Mouse (Mus musculus) gastrocnemius, postnatal 10 days (tissue): ENCODE data around the gene Slc23a4. TPM values are rescaled to one million over a fixed set of nuclear protein-coding genes. Genes with fewer than 3 reads are reported as not detected.
A peak's percentile ranks its signal among the peaks of the same experiment; 100 is the strongest.

Experiments
- DNase-seq: peaks from one replicate; pipeline ENCODE4 v3.0.0; 2021; ENCODE audit warnings: mixed read lengths
- total RNA-seq, 2 experiments: library from RNA; stranded (reverse); gene quantifications; 2 replicates each; pipeline ENCODE4 v1.2.3; 2021

Gene Slc23a4
- total RNA-seq, 2 experiments from 2014 or later = 0.19 to 0.45 TPM

- DNase-seq = no peak
Observed at GRCm38 (mm10) chr6:34954926-34955861, 33.0 kb downstream of the Slc23a4 start.

DNA sequence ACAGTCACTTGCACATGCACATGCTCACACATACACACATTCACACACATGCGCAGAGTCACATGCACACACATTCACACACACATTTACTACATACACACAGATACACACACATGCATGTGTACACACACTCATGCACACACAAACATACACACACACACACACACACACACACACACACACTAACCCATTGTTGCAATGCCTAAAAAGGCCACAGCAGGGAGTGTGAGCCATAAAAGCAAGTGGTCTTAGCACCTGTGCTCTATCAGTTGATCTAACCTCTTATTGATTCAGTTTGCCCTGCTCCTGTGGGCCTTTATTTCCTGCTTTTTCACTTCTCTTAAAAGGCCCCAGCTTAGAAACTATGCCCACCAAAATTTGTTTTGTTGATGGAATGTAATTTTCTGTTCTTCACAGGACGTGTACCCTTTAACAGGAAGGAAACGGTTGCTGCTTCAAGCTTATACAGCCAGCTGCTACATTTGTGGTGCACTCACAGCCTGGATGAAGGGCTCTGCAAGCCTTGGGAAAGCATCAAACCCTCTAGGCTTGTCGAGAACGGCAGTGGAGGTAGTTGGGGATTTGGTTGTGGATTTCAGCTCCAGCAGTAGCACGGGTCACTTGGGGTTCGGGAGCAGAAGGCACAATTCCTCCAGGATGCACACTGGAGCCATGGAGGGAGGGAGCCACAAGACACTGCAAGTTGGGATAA lies 36.1 kb downstream of the Slc23a4 start:
- no peak for DNase-seq

DNA sequence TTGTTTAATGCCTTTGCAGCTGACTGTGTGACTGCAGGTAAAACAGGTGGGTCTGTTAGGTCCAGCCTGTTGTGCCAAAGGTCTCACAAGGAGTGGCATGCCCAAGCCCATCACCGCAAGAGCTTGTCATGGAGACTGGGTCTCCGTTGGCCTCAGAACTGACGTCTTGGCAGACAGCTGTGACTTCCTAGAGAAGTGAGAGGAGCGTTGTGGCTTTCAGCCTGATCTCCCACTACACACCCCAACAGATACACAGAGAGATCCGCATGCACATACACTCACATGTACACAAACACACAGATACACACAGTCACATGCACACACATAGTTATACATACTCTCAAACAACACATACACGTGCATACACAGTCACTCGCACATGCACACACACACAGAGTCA lies 36.7 kb downstream of the Slc23a4 start:
- DNase-seq = no peak

- DNase-seq = no peak
Observed at GRCm38 (mm10) chr6:34948461-34948860, 39.7 kb downstream of the Slc23a4 start.

DNA sequence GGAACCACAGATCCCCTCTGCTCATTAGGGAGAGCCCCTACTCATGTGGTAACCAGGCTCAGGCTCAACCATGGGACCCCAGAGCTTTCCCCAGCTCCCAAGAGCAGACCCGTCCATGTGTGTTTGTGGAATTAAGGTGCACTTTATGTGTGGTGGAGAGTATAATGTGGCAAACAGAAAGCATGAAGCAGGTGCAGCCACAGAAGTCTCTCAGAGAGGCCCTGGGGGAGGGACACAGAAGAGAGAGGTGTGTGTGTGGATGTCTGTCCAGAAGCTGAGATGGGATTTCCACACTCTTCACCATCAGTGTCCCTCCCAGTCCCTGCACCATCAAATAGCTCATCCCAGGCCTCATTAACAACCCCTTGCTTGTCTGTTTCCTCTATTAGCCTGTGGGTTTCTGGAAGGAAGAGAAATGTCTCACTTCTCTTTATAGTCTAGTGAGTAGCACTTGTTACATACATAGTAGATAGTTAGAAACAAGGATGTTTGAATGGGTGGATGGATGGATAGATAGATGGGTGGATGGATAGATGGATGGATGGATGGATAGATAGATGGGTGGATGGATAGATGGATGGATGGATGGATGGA lies 41.6 kb downstream of the Slc23a4 start:
- DNase-seq = no peak

DNA sequence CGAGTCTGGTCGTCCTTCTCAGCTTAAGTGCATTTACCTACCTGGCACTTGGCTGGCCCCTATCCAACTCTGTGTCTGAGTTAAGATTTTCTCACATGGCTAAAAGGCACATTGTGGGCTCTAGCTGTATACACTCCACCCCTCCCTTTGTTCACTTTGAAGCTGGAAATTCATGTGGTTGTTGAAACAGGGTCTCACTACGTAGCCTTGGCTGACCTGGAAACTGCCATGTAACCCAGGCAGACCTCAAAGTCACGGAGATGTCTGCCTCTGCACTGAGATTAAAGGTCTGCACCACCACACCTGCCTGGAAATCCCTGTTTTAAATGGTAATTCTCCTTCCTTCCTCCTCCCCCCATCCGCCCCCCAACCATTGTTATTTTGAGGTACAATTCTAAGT lies 44.7 kb downstream of the Slc23a4 start:
- DNase-seq = no peak

GRCm38 (mm10) chr6:34942446-34942845 lies 45.8 kb downstream of the Slc23a4 start:
- no peak for DNase-seq

- DNase-seq = no peak
Observed at GRCm38 (mm10) chr6:34941496-34941895, 46.7 kb downstream of the Slc23a4 start.

- DNase-seq = no peak
Observed at GRCm38 (mm10) chr6:34939451-34939850, 48.8 kb downstream of the Slc23a4 start.

GRCm38 (mm10) chr6:34938929-34939325 lies 49.3 kb downstream of the Slc23a4 start:
- no peak for DNase-seq

- DNase-seq = no peak
Observed at GRCm38 (mm10) chr6:34938280-34938928, 49.8 kb downstream of the Slc23a4 start.

- no peak for DNase-seq
Observed at GRCm38 (mm10) chr6:34936743-34937142, 51.5 kb downstream of the Slc23a4 start.

DNA sequence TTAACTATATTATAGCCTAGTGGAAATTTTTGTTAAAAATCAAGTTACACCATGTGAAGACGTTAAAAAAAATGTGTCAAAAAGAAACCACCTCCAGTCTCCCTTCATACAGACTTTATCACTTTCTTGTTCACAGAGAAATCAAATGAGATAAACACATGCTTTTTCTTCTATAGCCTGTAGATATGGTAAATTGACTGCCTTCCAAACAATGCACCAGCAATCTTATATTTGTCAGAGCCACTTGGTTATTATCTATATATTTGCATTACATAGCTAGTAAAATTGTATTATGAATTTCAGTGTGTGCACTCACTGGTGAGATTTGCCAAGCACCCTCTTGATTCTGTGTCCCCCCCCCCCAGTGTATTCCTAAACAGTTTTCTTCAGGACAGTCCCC lies 55.6 kb downstream of the Slc23a4 start:
- DNase-seq = no peak

DNA sequence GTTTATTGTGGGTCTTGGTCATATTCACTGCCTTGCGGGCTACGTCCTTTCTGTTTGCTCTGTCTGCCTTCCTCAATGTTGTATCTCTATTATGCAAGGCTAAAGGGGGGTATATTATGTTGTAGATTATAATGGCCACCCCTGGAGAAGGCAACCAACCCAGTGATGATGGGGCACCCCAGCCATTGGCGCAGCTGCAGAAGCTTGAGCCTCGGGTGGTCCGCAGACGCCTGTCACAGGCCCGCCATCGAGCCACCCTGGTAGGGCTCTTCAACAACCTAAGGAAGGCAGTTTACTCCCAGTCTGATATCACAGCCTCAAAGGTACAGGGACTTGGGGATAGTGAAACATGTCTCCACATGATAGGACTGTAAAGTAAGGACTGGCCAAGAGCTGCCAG lies 60.6 kb downstream of the Slc23a4 start:
- no peak for DNase-seq

DNA sequence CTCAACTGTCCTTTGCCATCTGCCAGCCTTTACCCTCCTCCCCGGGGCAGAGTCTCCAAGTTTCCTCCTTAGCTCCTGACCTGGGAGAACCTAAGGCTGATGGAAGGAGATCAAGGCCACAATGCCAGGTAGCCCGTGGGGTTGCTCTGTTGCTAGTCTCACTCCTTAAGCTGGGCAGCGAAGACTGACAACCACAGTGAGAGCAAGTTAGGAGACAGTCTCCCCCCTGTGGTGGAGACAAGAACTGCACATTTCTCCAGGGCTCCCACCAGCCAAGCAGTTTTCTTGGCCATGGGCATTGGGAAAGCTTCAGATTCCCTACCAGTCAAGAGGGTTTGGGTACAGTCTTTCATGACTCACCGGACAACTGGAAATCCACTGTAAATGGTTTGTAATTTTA lies 61.0 kb downstream of the Slc23a4 start:
- DNase-seq = peak; percentile 75

DNA sequence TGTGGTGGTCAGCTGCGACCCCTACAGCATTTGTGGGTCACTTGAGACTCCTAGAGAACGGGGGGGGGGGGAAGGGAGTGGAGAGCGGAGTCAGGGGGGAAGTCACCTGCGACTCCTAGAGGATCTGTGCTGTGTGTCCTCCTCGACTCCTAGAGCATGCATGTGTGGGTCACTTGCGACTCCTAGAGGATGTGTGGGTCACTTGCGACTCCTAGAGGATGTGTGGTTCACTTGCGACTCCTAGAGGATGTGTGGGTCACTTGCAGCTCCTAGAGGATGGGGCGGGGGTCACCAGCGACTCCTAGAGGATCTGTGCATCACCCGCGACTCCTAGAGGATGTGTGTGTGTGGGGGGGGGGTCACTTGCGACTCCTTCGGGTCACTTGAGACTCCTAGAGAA lies 66.3 kb downstream of the Slc23a4 start:
- peak; percentile 40 for DNase-seq

- DNase-seq = no peak
Observed at GRCm38 (mm10) chr6:34920631-34921030, 67.6 kb downstream of the Slc23a4 start.

- no peak for DNase-seq
Observed at GRCm38 (mm10) chr6:34919956-34920355, 68.2 kb downstream of the Slc23a4 start, which contains the start of gene Stra8. Stra8 (plus strand) TSS chr6:34920163.

- DNase-seq = no peak
Observed at GRCm38 (mm10) chr6:34919146-34919545, 69.1 kb downstream of the Slc23a4 start.

- no peak for DNase-seq
Observed at GRCm38 (mm10) chr6:34914462-34914861, 73.7 kb downstream of the Slc23a4 start.

DNA sequence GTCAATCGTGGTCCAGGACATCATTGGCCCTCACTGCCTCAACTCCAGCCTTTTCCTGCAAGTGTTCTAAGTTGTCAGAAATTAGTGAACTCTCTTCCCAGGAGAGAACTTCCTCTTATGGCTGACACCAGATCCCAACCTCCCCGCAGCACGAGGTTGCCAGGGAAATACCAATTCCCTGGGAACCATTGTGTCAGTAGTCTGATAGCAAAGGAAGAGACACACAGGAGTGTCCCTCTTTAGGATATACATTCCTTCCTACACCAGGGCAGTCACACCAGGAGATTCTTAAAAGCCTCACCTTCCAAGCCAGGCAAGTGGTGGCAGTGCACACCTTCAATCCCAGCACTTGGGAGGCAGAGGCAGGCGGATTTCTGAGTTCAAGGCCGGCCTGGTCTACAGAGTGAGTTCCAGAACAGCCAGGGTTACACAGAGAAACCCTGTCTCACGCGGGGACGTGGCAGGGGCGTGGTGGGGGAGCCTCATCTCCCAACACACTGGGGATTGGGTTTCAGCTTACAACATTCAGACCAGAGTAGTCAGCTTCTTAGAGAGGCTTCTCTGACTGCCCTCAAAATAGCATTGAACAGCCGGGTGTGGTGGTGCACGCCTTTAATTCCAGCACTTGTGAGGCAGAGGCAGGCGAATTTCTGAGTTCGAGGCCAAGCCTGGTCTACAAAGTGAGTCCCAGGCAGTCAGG lies 74.7 kb downstream of the Slc23a4 start:
- no peak for DNase-seq
